Mouse (Mus musculus) kidney, adult 2 months (tissue): ENCODE data around the gene Cbwd1. TPM values are rescaled to one million over a fixed set of nuclear protein-coding genes. Genes with fewer than 3 reads are reported as not detected.
A peak's percentile ranks its signal among the peaks of the same experiment; 100 is the strongest.

Experiments used
- DNase-seq: peaks from one replicate; pipeline ENCODE4 v3.0.0; 2021
- H3K27ac ChIP-seq: fragments of 200-500 bp; 2 replicates; pipeline ENCODE4 v1.5.1; 2012; ENCODE audit warnings: low read depth, low read length, control low read depth, inconsistent platforms; ENCODE audit not compliant: insufficient read depth
- H3K27me3 ChIP-seq: fragments of 200-500 bp; replicated peaks from 2 replicates; pipeline ENCODE4 v1.6.1; 2012; ENCODE audit warnings: mild to moderate bottlenecking, moderate library complexity, low read length, inconsistent platforms; ENCODE audit not compliant: control insufficient read depth, insufficient read depth
- H3K36me3 ChIP-seq: fragments of 200-500 bp; 2 replicates; pipeline ENCODE4 v1.6.1; 2012; ENCODE audit warnings: mild to moderate bottlenecking, moderate library complexity, low read length, inconsistent platforms; ENCODE audit not compliant: control insufficient read depth, insufficient read depth
- H3K4me1 ChIP-seq: fragments of 200-500 bp; 2 replicates; pipeline ENCODE4 v1.6.1; 2011; ENCODE audit warnings: low read length; ENCODE audit not compliant: control insufficient read depth, insufficient read depth
- H3K4me3 ChIP-seq: fragments of 200-500 bp; 2 replicates; pipeline ENCODE4 v1.5.1; 2011; ENCODE audit warnings: mild to moderate bottlenecking, low read depth, low read length, control low read depth; ENCODE audit not compliant: insufficient read depth
- CTCF ChIP-seq: fragments of 200-500 bp; conservative IDR thresholded peaks from 2 replicates; pipeline ENCODE4 v1.5.1; 2011; ENCODE audit warnings: low read depth, mild to moderate bottlenecking, control low read depth, low read length, moderate library complexity, mixed read lengths; ENCODE audit not compliant: insufficient read depth, insufficient read length
- POLR2A ChIP-seq: fragments of 200-500 bp; IDR thresholded peaks from one replicate; pipeline ENCODE4 v1.6.1; 2011; ENCODE audit warnings: low read depth, low read length, control low read depth
- WGBS: fragments of 180-500 bp; shearing (Covaris S2); methylation state at CpG from one replicate; pipeline ENCODE4 v1.1.7; 2018; 5-methylcytosine and 5-hydroxymethylcytosine counted together
- polyA plus RNA-seq: library from polyadenylated mRNA; depleted of rRNA; stranded (reverse); fragments of >200 nt; gene quantifications from 2 replicates; pipeline ENCODE4 v1.2.3, GENCODE M21; 2012

Cbwd1 gene
- polyA plus RNA-seq, 1 experiment = 3.5 TPM

GRCm38 (mm10) chr19:24901666-24902065, 59.7 kb downstream of the Cbwd1 start:
- Histone ChIP-seq H3K27me3 (peaks cover 6% of the 10 kb centered on the region), H3K36me3 (no peaks in the 10 kb centered on the region), H3K27ac (no peak overlapping the region), H3K4me1 (peaks cover 8% of the 10 kb centered on the region; the same call in 1 of the 2 replicates), H3K4me3 (no peak overlapping the region)
- no peak for TF ChIP-seq POLR2A
- TF ChIP-seq CTCF = no peak
- 11% methylated on average over 3 of the region's 3 CpGs for WGBS
- no peak for DNase-seq

DNA sequence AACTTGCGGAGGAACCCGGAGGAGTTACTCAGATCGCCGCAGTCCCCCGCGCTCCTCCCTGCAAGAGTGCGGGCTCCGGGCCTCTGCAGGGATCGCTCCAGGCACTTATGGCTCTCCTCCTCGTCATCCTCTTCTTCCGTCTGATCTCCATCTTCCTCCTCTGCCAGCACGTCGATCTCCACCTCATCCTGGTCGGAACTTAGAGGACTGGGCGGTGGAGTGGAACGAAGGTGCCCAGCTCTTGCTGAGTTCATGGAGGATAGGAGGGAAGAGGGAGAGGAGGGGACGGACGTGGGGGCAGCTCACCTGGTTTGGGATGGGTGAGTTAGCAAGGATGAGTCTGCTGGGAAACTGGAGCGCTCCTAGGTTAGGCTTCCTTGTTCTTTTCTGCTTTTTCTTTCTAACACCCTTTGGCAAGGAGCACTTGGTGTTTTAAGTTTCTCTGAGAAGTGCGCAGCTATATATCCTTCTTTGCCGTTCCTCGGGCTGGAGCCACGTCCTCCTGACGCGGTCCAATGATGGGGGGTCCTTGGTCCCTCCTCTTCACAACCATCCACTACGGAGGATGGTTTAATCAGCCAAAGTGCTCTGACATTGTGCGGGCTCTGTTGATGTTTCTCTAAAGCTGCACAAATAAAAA, 60.7 kb downstream of the Cbwd1 start, which contains the start of gene Foxd4:
TSS of gene Foxd4 (minus strand) at position 617 of the 640 bp plus-strand sequence.
- peaks cover 8% of the 10 kb centered on the region; the same call in 1 of the 2 replicates for H3K4me1 ChIP-seq
- TF ChIP-seq POLR2A (no peak), CTCF (no peak)
- peaks cover 6% of the 10 kb centered on the region for H3K27me3 ChIP-seq
- WGBS = 2% methylated on average over 27 of the region's 27 CpGs
- peak within 1 kb of the TSS; percentile 22; the same call in 1 of the 2 replicates for H3K4me3 ChIP-seq
- H3K27ac ChIP-seq = no peak within 1 kb of the TSS
- DNase-seq = no peak
- H3K36me3 ChIP-seq = no peaks in the 10 kb centered on the region

DNA sequence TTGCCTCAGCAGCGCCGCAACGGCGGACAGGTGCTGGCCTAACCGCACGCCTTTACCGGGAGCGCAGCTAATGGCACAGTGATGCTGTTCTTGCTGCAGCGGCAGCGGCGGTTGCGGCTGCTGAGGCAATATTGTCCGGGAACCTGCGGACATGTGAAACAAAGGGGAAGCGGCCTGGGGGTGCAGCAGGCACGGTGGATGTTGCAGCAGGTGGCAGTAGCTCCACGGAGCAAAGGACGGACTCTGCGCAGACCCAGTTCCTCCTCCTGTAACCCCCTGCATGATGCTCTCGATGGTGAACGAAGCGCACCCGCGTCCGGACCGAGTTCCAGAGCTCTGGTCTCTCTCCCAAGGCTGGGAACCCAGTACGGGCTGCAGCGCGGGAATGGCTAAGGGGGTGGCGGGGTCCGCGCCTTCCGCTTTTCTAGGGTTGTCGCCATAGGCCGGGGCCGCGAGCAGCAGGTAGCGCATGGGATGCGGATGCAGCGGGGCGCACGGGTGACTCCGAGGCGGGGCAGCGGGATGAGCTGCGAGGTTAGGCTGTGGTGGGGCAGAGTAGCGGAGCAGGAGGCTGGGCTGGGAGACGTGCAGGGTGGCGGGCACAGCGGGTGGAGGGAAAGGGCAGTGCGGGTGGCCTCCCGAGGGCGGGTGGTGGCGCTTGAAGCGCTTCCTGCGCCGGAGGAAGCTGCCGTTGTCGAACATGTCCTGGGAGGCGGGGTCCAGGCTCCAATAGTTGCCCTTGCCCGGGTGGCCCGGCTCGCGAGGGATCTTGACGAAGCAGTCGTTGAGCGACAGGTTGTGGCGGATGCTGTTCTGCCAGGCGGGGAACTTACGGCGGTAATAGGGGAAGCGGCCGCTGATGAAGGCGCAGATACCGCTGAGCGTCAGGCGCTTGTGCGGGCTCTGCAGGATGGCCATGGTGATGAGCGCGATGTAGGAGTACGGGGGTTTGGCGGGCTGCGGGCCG, 61.5 kb downstream of the Cbwd1 start:
- peaks cover 6% of the 10 kb centered on the region for H3K27me3 ChIP-seq
- DNase-seq = peak; percentile 9

DNA sequence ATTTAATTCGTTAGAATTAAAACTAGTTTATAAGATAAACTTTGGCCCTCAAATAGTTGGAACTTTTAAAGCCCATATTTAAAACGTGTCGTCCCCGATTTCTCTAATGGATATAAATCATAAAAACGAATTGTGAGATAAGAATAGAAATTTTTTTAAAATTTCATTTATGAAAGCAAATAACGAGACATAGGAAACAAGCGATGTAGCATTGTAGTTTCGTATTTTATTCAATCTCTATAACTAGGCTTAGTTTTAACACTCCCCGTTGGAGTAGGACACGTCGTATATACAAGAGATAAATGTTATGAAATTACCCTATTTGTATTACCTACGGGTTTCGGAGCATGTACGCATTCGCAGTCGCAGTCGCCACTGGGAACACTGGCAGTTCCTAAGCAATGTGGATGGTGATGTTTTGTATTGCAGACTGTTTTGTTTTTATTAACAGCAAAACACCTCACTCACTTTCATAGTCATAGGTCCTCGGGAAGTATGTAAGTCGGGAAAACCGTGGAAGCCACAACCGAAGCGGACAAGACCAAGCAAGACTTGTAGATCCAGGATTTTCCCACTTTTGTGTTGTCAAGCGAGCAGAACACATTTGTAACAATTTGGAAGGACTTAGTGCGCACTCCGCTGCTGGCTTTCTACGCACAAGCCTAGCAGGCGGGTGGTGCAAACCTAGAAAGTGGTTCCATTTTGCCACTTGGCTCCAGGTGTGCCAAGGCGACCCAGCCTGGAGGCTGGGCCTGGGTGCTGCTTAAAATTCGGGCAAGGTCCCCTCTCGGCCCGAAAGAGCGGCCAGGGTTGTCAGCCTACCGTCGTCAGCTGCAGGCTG, 62.5 kb downstream of the Cbwd1 start:
- Histone ChIP-seq H3K4me3 (no peak overlapping the region), H3K27ac (no peak overlapping the region), H3K36me3 (no peaks in the 10 kb centered on the region), H3K4me1 (peaks cover 8% of the 10 kb centered on the region; the same call in 1 of the 2 replicates), H3K27me3 (peaks cover 6% of the 10 kb centered on the region)
- TF ChIP-seq CTCF = no peak
- no peak for TF ChIP-seq POLR2A
- 9% methylated on average over 34 of the region's 34 CpGs for WGBS
- peak; percentile 13 for DNase-seq

More for the DNA sequence above, 61.5 kb downstream of the Cbwd1 start:
- Histone ChIP-seq H3K4me1 (peaks cover 8% of the 10 kb centered on the region; the same call in 1 of the 2 replicates), H3K4me3 (peak overlapping the region; percentile 22; the same call in 1 of the 2 replicates), H3K27ac (no peak overlapping the region), H3K36me3 (no peaks in the 10 kb centered on the region)
- WGBS = 2% methylated on average over 84 of the region's 84 CpGs
- no peak for TF ChIP-seq CTCF
- no peak for TF ChIP-seq POLR2A

- Histone ChIP-seq H3K27me3 (peaks cover 6% of the 10 kb centered on the region), H3K36me3 (no peaks in the 10 kb centered on the region), H3K27ac (no peak overlapping the region), H3K4me3 (no peak overlapping the region), H3K4me1 (peaks cover 8% of the 10 kb centered on the region; the same call in 1 of the 2 replicates)
- DNase-seq = peak; percentile 12
- WGBS = 7% methylated on average over 20 of the region's 20 CpGs
- no peak for TF ChIP-seq POLR2A
These were observed 63.3 kb downstream of the Cbwd1 start for GRCm38 (mm10) chr19:24897896-24898736.
